Mouse (Mus musculus) gastrocnemius, adult 18-20 months (tissue): ENCODE results near the gene Best2. TPM values are rescaled to one million over a fixed set of nuclear protein-coding genes. Genes with fewer than 3 reads are reported as not detected.

ENCODE experiments used
- DNase-seq: peaks from one replicate; pipeline ENCODE4 v3.0.0; 2021; ENCODE audit warnings: low spot score
- microRNA-seq: library from miRNA; unstranded; fragments of <30 nt; microRNA quantifications from one replicate; pipeline ENCODE4 v1.2.0, GENCODE M21; 2021
- total RNA-seq, 2 experiments: library from RNA; stranded (reverse); gene quantifications; 2 replicates each; pipeline ENCODE4 v1.2.3; 2021

Gene Best2
- total RNA-seq, 2 experiments from 2014 or later = not detected

DNA sequence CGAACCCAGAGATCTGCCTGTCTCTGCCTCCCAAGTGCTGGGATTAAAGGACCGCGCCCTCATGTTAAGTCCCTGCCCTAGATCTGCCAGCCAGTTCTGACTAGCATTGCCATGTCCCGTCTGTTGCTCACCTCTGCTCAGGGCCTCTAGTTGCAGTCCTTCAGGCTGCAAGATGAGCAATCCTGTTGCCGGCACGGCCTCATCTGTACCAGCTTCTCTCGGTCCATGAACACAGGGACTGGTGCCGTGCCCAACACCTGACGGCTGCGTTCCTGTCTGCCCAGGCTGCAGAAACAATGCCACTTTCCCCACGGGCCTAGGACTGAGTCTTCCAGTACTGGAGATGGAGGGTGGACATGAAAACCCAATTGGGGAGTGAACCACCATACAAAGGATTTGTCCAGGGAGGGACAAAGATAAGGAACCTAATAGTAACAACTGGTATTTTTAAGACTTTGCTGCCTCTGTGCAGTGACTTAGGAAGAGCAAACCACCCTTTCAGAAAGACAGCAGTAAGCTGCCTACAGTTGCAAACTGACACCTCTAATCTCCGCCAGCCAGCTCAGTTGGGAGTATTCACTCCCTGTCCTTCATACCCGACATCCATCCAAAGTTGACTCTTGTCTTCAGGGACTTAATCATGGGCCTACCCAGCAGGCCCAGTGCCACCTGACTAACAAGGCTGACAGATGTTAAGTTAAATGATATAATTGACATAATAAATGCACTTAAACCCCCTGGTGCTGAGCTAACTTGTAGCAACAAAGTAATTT is 46.6 kb downstream of the Best2 start:
- no peak for DNase-seq

DNA sequence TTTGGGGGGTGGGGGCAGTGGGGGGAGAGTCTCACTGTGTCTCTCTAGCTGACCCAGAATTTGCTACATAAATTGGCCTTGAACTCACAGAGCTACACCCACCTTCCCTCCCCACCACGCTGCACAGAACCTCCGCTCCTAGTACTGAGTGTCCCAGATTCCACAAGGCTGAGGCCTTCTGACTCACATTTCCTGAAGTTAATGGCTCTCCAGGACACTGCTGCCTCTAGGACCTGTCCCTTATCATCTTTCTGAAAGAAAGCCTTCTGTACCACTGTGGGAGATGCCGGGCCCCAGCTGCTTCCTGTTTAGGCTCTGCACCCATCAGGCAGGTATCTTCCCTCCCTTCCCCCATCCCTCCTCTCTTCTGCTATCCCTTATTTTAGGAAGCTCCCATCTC is 47.7 kb downstream of the Best2 start:
- no peak for DNase-seq

GRCm38 (mm10) chr8:84965731-84966291 is 48.5 kb downstream of the Best2 start:
- peak; percentile 94 for DNase-seq

GRCm38 (mm10) chr8:84963952-84964351 is 50.4 kb downstream of the Best2 start:
- DNase-seq = no peak

GRCm38 (mm10) chr8:84959811-84960210 is 54.5 kb downstream of the Best2 start:
- DNase-seq = no peak

Small RNA genes within 50 kb of the gene (microRNA-seq; reads per million reads assigned to microRNA genes)
- gene Mir7070 = not detected

Other genes with a start within 250 kb of the Best2 start
- 100 to 1,000 TPM; 481 to 528 TPM for gene Nfix, start 214.2 kb downstream of the Best2 start, total RNA-seq
- gene Dand5, start 191.7 kb downstream of the Best2 start, total RNA-seq = 10 to 100 TPM; 12.8 to 12.9 TPM
- gene Gadd45gip1, start 183.0 kb downstream of the Best2 start, total RNA-seq = 10 to 100 TPM; 22.9 to 24.2 TPM
- gene Rad23a, start 173.9 kb downstream of the Best2 start, total RNA-seq = 100 to 1,000 TPM; 171 to 176 TPM
- gene Calr, start 167.6 kb downstream of the Best2 start, total RNA-seq = 100 to 1,000 TPM; 145 to 160 TPM
- gene Farsa, start 157.5 kb downstream of the Best2 start, total RNA-seq = 10 to 100 TPM; 22.8 to 25.2 TPM
- gene Syce2, start 142.4 kb downstream of the Best2 start, total RNA-seq = 1 to 10 TPM; 1.3 to 1.4 TPM
- gene Gcdh, start 120.6 kb downstream of the Best2 start, total RNA-seq = 10 to 100 TPM; 33.7 to 38.2 TPM
- gene Klf1, start 112.6 kb downstream of the Best2 start, total RNA-seq = not detected
- 1 to 10 TPM; 6.1 to 6.8 TPM for gene Dnase2a, start 106.0 kb downstream of the Best2 start, total RNA-seq
- gene Mast1, start 77.2 kb downstream of the Best2 start, total RNA-seq = under 1 TPM in 1 of 2 experiments, not detected in 1; 0.07 TPM
- not detected for gene Rtbdn, start 67.5 kb downstream of the Best2 start, total RNA-seq
- gene Gm49661, start 45.1 kb downstream of the Best2 start, total RNA-seq = not detected
- 100 to 1,000 TPM; 193 to 200 TPM for gene Prdx2, start 44.9 kb downstream of the Best2 start, total RNA-seq
- gene Rnaseh2a, start 44.8 kb downstream of the Best2 start, total RNA-seq = 10 to 100 TPM; 21.1 to 21.7 TPM
- 10 to 100 TPM in 1 of 2 experiments, 1 to 10 TPM in 1; 9.4 to 12.5 TPM for gene Junb, start 35.8 kb downstream of the Best2 start, total RNA-seq
- 1 to 10 TPM; 2.1 to 2.7 TPM for gene Hook2, start 23.9 kb downstream of the Best2 start, total RNA-seq
- gene Asna1, start 10.8 kb upstream of the Best2 start, total RNA-seq = 10 to 100 TPM; 53.6 to 58.0 TPM
- gene Trir, start 12.3 kb upstream of the Best2 start, total RNA-seq = 10 to 100 TPM; 70.4 to 78.8 TPM
- gene Tnpo2, start 22.4 kb upstream of the Best2 start, total RNA-seq = 10 to 100 TPM; 27.6 to 35.4 TPM
- gene Fbxw9, start 45.5 kb upstream of the Best2 start, total RNA-seq = 1 to 10 TPM; 1.8 TPM
- gene Gm5741, start 53.5 kb upstream of the Best2 start, total RNA-seq = not detected
- 10 to 100 TPM; 31.6 to 35.1 TPM for gene Dhps, start 57.2 kb upstream of the Best2 start, total RNA-seq
- 10 to 100 TPM; 46.9 to 47.2 TPM for gene Wdr83os, start 66.2 kb upstream of the Best2 start, total RNA-seq
- 10 to 100 TPM; 12.6 to 20.8 TPM for gene Wdr83, start 66.8 kb upstream of the Best2 start, total RNA-seq
- gene Man2b1, start 68.7 kb upstream of the Best2 start, total RNA-seq = 1 to 10 TPM; 7.9 to 9.4 TPM
- 1 to 10 TPM; 1.0 to 1.1 TPM for gene Zfp791, start 108.6 kb upstream of the Best2 start, total RNA-seq
- not detected for gene Cks1brt, start 137.4 kb upstream of the Best2 start, total RNA-seq
- gene Olfr371, start 211.5 kb upstream of the Best2 start, total RNA-seq = not detected